Mouse (Mus musculus) layer of hippocampus, adult 18-20 months (tissue): Measurements from ENCODE around the gene Gm17409. TPM values are rescaled to one million over a fixed set of nuclear protein-coding genes. Genes with fewer than 3 reads are reported as not detected.

Source experiments
- DNase-seq, 2 experiments: peaks; one replicate each; pipeline ENCODE4 v3.0.0; 2022; ENCODE audit warnings: low spot score in 2 of 2
- long read RNA-seq: library from polyadenylated mRNA; stranded (forward); transcript quantifications from one replicate; pipeline ENCODE4 v2.0.0, GENCODE M21; 2021
- total RNA-seq, 2 experiments: library from RNA; stranded (reverse); gene quantifications; 2 replicates each; pipeline ENCODE4 v1.2.3; 2021

Gene Gm17409
- not detected for total RNA-seq
- long read RNA-seq: 0 reads

DNA sequence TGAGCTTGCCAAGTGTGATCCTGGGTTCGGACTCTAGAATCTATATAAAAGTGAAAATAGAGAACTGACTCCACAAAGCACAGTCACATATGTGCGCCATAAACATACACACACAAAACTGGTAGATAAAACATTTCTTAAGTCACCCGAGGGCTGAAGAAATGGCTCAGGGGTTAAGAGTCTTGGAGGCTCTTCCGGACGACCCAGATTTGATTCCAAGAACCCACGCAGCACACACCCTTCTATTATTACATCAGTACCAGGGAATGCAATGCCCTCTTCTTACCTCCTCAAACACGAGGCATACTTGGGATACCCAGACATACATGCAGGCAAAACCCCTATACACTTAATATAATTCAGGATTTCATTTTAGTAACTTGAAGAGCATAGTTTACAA lies at the start of gene Gm17409:
Gene Gm17409, plus strand, starts transcription at position 301 of the 400 bp plus-strand sequence.
- DNase-seq: no peak

DNA sequence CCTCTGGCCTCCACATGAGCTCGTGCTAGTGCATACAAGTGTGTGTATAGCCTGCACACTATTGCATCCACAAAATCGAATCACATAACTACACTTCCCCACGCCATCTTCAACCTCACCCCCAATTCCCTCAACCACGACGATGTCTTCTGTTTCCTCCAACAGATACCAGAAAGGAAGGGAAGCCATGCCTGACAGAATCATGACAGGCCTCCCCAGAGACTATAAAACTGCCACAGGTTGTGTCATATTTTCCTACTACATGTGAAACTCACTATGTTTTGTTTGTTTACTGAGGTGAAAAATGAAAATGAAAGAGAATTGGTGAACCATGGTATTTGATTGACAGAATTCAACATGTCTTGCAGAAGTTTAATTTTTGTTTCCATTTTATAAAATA lies 46.6 kb upstream of the Gm17409 start:
- DNase-seq: no peak

DNA sequence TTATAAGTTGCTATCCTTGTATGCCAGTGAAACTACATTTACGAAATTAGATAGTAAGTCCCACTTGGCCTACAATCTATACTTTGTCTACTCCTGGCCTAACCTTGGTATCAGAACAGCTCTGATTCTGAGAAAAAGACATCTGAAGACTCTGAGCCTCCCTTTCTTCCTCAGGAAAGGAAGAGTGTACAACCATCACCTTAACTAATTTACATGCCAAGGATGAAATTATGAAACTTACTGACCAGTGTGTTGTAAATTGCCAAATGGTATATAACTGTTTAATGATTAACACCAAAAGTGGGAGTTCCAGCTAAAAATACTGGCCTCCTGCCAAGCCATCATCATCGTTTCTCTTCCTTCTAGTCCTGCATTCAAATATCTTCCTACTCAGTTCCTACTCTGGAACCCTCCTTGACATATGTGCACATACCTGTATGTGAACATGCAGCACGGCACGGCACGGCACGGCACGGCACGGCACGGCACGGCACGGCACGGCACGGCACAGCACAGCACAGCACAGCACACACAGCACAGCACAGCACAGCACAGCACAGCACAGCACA lies 44.4 kb upstream of the Gm17409 start:
- DNase-seq: no peak

DNA sequence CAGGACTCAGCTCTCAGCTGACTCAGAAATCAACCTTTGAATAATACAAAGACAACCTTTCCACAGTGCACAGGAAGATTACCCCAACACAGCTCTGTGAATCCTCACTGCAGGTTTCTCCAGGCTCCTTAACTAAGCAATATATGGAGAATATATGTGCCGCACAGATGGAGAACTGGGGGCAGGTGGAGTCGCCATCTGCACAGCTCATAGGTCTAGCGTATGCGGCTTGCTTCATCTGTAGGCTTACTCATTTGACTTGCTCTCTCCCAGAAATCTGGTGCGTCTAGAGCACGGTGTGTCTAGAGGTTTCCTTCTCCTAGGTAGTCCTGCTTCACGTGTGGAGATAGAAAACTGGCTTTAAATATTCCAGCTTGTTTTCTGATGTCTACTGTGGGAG lies 37.7 kb upstream of the Gm17409 start:
- DNase-seq: peak in 1 of 2 experiments; percentile 72

DNA sequence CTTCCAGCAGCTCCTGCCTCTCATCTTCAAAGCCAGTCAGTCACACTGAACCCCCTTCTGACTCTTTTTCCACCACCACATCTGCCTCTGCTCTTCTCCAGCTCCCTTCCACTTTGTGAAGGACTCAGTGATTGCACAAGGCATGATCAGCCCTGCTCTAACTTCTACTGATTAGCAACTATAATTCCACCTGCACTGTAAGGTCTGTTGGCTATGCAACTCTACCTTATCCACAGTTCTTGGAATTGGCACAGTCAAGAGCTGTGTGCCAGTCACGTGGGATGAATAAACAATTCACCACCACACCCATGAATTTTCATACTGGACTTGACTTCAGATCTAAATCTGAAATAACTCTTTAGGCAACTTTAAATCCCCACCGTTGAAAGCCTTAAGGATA lies 36.6 kb upstream of the Gm17409 start:
- no peak for DNase-seq

DNA sequence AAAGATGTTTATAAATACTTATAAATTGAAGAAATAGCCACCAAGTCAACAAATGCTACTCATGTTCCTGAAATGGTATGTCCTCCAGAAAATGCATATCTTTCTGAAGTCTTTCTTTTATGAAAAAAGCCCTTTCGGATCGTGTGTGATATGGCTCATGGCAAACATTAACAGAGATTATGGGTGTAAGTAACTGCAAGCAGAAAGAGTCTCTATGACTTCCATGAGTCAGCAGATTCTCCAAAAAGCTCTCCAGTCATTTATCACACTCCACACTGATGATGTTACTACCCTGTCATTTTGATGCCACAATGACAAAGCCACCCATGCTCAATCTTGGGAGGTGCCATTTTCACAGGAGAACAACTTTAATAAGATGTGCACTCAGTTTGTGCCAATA lies 35.5 kb upstream of the Gm17409 start:
- no peak for DNase-seq

DNA sequence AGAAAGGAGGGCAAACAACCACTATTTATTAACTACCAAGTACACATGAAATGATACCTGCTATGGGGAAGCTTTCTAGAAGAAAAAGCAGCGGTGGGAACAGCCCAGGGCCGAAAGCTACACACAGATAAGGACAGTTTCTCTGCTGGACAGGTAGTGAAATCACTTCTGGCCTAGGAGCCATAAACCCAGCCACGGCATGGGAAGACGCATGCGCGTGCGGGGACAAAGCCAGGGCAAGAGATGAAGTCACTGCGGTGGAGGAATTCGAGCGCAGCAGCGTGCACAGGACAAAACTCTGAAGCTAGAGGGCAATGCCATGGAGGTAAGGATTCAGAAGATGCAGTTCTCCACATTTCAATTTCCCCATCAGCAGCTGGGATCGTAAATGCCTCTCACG lies 34.4 kb upstream of the Gm17409 start:
- no peak for DNase-seq

DNA sequence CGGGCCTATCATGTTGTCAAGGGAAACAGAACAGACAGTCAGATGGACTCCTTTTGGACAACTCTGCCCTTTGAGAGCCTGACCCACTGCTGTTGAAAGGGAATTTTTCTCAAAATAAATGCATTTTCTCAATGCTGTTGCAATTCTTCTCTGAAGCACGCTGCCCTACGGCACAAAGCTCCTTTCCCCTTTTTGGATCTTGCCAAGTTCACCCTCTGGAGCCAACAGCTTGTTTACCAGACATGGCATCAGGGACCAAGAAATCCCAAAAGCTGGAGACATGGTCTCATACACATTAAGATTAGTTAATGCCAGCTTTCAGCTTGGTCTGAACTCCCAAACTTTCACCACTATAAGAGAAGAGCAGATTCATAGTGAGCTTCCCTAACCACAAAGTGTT lies 33.0 kb upstream of the Gm17409 start:
- no peak for DNase-seq

DNA sequence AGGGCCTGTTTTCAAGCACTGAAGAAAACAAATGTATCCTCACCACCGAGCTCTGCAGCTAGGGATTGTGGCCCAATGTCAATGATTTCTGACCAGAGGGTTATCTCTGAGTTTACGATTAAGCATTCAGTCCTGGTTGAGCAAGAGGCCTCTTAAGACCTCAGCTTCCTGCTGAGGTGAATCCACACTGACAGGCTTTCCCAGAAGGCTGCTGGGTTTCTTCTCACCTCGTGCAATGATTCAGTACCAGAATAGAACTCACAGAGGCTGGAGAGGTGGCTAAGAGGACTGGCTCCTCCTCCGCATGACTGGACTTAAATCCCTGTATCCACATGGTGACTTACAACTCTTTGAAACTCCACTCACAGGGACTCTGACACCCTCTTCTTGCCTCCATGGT lies 26.8 kb upstream of the Gm17409 start:
- DNase-seq: no peak

DNA sequence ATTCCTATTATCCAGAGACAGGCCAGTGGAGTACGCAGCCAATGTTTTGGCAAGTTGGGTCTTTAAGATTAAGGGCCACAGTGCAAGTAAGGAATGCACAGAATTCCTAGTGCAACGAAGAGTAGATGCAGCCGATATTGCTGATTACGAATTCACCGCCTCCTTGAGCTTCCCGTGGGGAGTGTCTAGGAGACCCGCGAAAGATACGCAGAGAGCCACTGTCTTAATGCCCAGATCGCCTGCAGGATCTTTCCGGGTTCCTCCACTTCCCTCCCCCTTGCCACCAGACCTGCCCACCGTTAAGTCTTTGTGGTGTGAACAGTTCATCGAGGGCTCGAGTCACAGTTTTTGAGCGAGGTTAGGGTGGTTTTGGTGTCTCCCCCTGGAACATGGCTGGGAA lies 22.9 kb upstream of the Gm17409 start:
- no peak for DNase-seq

DNA sequence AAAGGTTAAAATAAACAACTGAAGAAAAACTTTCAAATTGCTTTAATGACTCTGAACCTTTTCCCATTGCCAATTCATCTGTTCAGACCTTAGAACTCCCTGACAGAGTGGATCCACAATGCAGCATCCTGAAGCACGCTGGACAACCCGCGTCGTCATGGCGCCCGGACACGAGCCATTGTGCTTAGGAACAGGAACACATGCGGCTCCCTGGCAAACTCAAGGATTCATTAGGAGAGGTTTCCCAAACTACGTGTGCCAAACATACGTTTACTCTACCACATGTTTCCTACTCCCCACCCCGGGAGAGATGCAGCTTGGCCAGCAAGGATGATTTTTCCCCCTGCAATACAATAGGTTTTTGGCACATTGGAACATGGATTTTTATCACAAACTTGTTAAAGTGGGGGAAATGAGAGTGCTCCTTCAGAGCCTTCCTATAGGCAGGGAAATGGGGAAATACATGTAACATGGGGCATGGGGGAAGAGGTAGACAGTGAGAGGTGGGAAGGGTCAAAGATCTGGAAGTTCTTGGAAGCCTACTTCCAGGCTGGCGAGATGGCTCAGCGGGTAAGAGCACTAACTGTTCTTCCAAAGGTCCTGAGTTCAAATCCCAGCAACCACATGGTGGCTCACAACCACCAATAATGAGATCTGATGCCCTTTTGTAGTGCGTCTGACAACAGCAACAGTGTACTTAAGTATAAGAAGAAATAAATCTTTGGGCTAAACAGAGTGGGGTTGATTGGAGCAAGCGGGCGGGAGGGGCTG lies 15.6 kb upstream of the Gm17409 start:
- DNase-seq: no peak

DNA sequence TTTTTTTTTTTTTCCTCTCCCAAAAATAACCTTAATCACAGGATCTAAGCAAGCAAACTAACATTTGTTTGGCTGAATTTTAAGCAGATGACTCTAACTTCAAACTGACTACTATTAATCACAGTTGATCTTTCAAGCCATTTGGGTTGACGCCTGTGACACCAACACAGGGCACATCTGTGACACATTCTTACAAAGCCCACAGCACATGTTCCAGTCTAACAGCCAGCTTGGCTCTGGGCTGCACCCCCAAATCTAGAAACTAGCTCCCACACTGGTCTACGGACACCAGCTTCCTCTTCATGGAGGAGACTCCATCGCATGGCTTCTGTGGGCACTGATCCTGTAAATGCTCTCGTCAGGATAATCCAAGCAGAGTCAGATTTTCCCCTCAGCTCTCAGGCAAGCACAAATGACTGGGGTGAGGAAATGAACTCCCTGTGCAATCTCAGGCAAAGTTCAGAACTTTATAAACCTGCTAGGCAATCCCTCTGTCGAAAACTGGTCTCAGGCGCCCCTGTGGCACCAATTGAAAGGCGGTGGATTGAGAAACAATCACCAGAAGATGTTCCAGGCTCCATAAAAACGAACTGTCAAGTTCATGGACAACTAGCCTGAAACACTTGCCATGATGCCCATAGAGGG lies 13.0 kb upstream of the Gm17409 start:
- peak in 1 of 2 experiments; percentile 65 for DNase-seq

DNA sequence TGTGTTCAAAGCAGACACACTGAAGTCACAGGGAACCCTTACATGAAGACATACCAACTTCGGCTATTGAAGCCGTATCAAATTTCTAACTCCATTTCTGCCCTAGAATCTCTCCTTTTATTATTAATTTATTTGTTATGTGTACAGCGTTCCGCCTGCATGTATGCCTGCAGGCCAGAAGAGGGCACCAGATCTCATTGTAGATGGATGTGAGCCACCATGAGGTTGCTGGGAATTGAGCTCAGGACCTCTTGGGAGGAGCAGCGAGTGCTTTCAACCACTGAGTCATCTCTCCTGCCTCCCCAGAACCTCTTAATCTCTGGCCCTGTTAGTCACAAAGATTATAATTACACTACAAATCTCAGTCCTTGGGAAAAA lies 12.4 kb upstream of the Gm17409 start:
- DNase-seq: no peak

DNA sequence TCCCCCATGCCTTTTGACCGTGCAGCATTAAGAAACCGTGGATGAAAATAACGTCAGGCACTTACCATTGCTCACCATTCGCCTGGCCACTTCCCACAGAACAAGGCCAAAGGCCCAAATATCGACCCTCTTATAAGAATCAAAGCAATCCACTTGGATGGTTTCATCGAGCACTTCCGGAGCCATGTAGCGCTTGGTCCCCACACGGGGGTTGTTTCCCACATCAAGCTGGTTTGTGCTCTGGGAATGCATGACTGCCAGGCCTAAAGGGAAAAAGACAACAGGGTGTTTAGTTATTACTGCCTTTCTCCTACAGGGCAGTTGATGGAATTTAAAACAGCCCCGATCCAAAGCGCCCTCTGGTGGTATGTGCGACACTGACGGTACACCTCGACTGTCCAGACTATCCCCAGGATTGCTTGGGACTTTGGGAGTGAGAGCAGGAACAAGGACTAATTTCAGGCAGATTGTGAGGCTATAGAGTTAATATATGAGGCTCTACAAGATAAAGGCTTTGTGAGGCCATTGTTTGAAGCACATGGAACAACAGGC lies 11.0 kb upstream of the Gm17409 start:
- DNase-seq: peak in 1 of 2 experiments; percentile 70

DNA sequence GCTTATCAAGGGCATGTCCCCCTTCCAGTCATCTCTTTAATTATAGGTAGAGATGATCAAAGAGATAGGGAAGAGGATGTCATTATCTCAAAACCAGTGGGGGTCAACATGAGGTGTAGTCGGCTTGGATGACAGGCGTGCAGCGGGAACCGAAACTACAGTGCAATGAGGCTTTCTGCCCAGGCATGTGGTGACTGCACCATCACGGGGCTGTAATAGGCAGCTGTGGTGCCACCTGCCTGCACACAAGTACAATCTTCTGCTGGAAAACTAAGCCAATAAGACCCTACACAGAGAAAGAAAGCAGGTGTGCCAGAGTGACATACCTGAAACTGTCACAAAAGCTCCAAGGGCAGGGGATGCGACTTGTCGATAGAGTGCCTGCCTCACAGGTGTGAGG lies 374 bp downstream of the Gm17409 start:
- no peak for DNase-seq

DNA sequence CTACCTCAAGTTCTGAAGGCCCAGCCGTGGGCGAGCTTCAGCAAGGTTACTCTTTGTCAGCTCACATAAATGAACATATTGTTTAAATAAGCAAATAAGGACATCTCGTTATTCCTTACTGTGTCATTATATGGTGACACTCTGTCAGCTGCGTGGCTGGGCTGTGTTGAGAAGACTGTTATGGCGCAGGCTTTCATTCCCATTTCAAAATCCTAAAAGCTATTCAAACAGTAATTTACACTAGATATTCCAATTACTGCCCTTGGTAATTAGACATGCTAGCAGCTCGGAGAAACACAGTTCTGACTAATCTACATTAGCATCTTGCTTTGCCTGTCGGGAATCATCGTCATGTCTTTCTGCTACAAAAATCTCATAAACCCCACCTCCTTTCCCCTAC lies 5.7 kb downstream of the Gm17409 start:
- DNase-seq: no peak

DNA sequence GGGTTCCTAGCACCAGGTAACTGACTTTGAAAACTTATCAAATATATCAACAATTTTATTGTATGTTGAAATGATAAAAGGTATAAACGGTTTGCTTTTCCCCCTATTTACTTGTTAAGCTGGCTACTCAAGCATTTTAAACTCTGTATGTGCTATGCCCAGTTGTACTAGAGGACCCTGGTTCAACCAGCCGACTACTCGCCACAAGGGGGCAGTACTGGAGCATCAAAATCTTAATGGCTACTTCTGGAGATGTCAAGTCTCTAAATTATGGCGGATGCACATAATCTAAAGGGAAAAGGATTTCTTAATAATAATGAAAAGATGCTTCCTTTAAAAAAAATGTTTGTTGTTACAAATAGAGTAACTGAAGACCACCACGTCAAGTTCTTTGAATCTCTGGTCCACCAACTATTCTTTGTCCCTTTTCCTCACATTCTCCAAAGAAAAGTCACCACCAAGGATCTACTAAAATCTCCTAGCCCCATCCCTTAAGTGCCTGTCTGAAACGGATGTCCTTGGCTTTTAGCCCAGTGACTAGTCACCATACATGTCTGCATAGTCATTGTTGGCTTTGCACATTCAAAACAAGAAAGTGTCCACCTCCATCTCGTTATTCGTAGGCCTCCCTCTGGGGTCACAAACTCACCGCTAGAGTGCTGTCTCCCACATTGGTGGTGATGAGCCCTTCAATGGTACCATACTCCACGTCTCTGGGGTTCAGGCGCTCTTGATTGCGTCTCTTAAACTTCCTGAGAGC lies 7.2 kb downstream of the Gm17409 start:
- DNase-seq: peak; percentile 70 to 93

DNA sequence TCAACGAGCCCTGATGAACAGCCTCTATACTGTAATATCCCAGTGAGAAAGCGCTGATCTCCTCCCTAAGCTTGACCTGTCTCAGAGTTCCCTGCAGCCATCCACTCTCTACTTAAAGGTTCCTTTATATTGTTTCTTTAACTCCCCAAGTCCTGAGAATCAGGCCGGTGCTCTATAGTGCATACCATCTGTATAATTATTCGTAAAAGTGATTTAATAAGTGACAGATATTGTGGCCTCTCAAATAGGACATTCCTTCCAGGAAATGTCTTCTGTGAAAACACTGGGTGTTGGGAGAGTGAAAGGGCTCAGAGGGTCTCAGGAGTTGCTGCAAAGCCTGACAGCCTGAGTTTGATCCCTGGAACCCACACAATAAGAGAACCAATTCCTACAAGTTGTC lies 8.2 kb downstream of the Gm17409 start:
- DNase-seq: no peak

DNA sequence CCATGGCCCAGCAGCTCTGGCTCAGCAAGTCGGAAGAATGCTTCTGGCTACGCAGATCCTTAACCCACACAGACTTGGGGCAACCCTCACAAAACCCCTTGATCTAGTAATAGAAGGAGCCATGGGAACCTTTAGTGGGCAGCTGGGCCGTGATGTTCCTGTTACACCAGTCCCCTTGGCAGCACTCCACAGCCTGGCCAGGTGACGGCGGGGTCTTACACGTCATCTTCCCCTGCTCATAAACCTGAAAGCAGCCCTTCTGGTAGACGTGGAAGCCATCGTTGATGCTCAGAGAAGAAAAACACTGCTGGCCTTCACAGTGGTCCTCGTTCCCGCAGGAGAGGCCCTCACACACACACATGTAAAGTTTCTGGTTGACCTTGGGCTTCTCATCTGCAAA lies 9.6 kb downstream of the Gm17409 start:
- no peak for DNase-seq

DNA sequence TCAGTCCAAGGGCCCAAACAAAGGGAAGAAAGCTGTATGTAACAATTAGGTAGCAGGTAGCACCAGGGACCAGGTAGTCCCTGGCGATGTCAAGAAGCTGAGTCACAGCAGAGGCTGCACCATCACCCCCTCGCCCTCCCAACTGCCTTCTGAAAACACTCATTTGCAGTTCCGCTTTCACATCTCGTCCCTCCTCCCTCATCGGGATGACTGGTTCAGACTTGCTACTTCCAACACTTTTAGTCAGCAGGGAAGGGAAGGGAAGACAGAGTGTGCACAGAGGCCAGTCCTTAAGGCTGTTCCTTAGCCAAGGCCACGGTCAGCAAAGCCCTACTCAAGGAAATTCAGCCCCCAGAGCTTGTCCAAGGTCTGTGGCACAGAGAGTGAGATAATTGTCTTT lies 10.8 kb downstream of the Gm17409 start:
- no peak for DNase-seq

DNA sequence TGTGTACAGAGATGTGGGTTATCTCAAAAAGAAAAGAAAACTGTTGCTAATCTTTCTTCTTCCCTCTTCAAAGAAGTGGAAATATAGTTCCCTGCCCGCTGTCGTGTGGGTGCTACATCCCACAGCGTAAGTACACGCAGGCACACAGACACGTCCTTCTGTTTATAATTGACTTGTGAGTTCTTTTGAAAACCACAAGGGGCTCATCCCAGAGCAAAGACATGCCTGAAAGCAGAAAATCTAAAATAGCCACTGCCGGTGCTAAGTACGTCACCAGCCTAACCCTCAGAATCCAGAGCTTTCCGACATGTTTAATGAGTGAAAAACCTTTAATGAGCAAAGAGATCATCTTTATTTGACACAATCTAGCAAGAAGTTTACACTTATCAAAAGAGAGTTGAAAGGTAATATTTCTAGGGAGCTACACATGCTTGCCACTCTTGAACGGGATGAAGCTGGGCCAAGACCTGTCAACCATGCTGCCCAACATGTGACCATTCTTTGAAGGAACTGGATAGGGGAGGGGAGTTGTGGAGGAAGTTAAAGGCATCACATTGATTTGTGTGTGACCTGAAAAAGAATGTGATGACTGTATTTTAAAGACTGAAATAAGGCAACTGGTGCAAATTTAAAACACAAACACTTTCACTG lies 11.7 kb downstream of the Gm17409 start:
- no peak for DNase-seq
